Mouse (Mus musculus) E14TG2a.4 (cell line): ENCODE results near the gene Hoxc5.

Experiments used
- H3K27me3 ChIP-seq: 2 replicates; pipeline ENCODE4 v1.6.1; 2014; ENCODE audit warnings: low read length, control low read depth; ENCODE audit not compliant: insufficient read depth
- H3K36me3 ChIP-seq: 2 replicates; pipeline ENCODE4 v1.6.1; 2014; ENCODE audit warnings: low read length, control low read depth; ENCODE audit not compliant: insufficient read depth
- H3K4me1 ChIP-seq: replicated peaks from 2 replicates; pipeline ENCODE4 v1.6.1; 2014; ENCODE audit warnings: low read depth, low read length, control low read depth
- H3K4me3 ChIP-seq: replicated peaks from 2 replicates; pipeline ENCODE4 v1.5.1; 2014; ENCODE audit warnings: mild to moderate bottlenecking, low read length
- H3K9me3 ChIP-seq: 2 replicates; pipeline ENCODE4 v1.6.1; 2014; ENCODE audit warnings: low read length, control low read depth
- CTCF ChIP-seq: conservative IDR thresholded peaks from 2 replicates; pipeline ENCODE4 v1.5.1; 2014; ENCODE audit warnings: low read length
- NANOG ChIP-seq: IDR thresholded peaks from 2 replicates; pipeline ENCODE4 v1.6.1; 2014; ENCODE audit warnings: borderline replicate concordance, low read length, mixed read lengths
- POU5F1 ChIP-seq: IDR thresholded peaks from 2 replicates; pipeline ENCODE4 v1.6.1; 2014; ENCODE audit warnings: low read length, borderline replicate concordance

The Hoxc5 gene

GRCm38 (mm10) chr15:102997939-102998355 is 30.7 kb downstream of the Hoxc5 start, which contains the start of gene Hoxc6:
Hoxc6 (plus strand) TSS chr15:102998257.
- peak within 1 kb of the TSS; percentile 63 for H3K4me3 ChIP-seq
- H3K27me3 ChIP-seq = peaks cover 98% of the 10 kb centered on the region
- no peaks in the 10 kb centered on the region for H3K9me3 ChIP-seq
- TF ChIP-seq CTCF (no peak), NANOG (no peak), POU5F1 (no peak)
- H3K4me1 ChIP-seq = peaks cover 45% of the 10 kb centered on the region
- H3K36me3 ChIP-seq = no peaks in the 10 kb centered on the region

- no peaks in the 10 kb centered on the region for H3K9me3 ChIP-seq
- H3K36me3 ChIP-seq = no peaks in the 10 kb centered on the region
- no peak for TF ChIP-seq CTCF
- TF ChIP-seq POU5F1 = no peak
- no peak for TF ChIP-seq NANOG
- peaks cover 97% of the 10 kb centered on the region for H3K27me3 ChIP-seq
- peak overlapping the region; percentile 63 for H3K4me3 ChIP-seq
- peaks cover 47% of the 10 kb centered on the region for H3K4me1 ChIP-seq
Measured at GRCm38 (mm10) chr15:102998608-102999182, 31.5 kb downstream of the Hoxc5 start.

- TF ChIP-seq POU5F1 (no peak), CTCF (no peak), NANOG (no peak)
Measured at GRCm38 (mm10) chr15:102999183-102999831, 32.1 kb downstream of the Hoxc5 start.

GRCm38 (mm10) chr15:102999955-103000354 is 32.7 kb downstream of the Hoxc5 start:
- no peaks in the 10 kb centered on the region for H3K9me3 ChIP-seq
- TF ChIP-seq CTCF (no peak), NANOG (no peak), POU5F1 (no peak)
- H3K27me3 ChIP-seq = peaks cover 97% of the 10 kb centered on the region
- peak overlapping the region; percentile 63; the same call in 1 of the 2 replicates for H3K4me3 ChIP-seq
- H3K36me3 ChIP-seq = no peaks in the 10 kb centered on the region
- peaks cover 47% of the 10 kb centered on the region for H3K4me1 ChIP-seq

More at GRCm38 (mm10) chr15:102999183-102999831, 32.1 kb downstream of the Hoxc5 start:
- peaks cover 97% of the 10 kb centered on the region for H3K27me3 ChIP-seq
- peak overlapping the region; percentile 63 for H3K4me3 ChIP-seq
- peaks cover 47% of the 10 kb centered on the region for H3K4me1 ChIP-seq
- H3K9me3 ChIP-seq = no peaks in the 10 kb centered on the region
- H3K36me3 ChIP-seq = no peaks in the 10 kb centered on the region

GRCm38 (mm10) chr15:103000501-103000901 is 33.3 kb downstream of the Hoxc5 start:
- Histone ChIP-seq H3K9me3 (no peaks in the 10 kb centered on the region), H3K4me1 (peaks cover 51% of the 10 kb centered on the region), H3K27me3 (peaks cover 97% of the 10 kb centered on the region), H3K36me3 (no peaks in the 10 kb centered on the region), H3K4me3 (peak overlapping the region; percentile 63)
- TF ChIP-seq CTCF (no peak), NANOG (no peak), POU5F1 (no peak)

GRCm38 (mm10) chr15:103001370-103001769 is 34.1 kb downstream of the Hoxc5 start:
- no peaks in the 10 kb centered on the region for H3K36me3 ChIP-seq
- TF ChIP-seq CTCF (no peak), POU5F1 (no peak), NANOG (no peak)

GRCm38 (mm10) chr15:103002156-103002555 is 34.9 kb downstream of the Hoxc5 start:
- Histone ChIP-seq H3K36me3 (no peaks in the 10 kb centered on the region), H3K4me3 (no peak overlapping the region), H3K27me3 (peaks cover 98% of the 10 kb centered on the region), H3K9me3 (no peaks in the 10 kb centered on the region), H3K4me1 (peaks cover 56% of the 10 kb centered on the region)
- no peak for TF ChIP-seq CTCF
- no peak for TF ChIP-seq NANOG
- no peak for TF ChIP-seq POU5F1

More at GRCm38 (mm10) chr15:103001370-103001769, 34.1 kb downstream of the Hoxc5 start:
- no peak overlapping the region for H3K4me3 ChIP-seq
- peaks cover 50% of the 10 kb centered on the region for H3K4me1 ChIP-seq
- no peaks in the 10 kb centered on the region for H3K9me3 ChIP-seq
- H3K27me3 ChIP-seq = peaks cover 97% of the 10 kb centered on the region

- Histone ChIP-seq H3K4me1 (peaks cover 53% of the 10 kb centered on the region), H3K9me3 (no peaks in the 10 kb centered on the region), H3K4me3 (no peak overlapping the region), H3K36me3 (no peaks in the 10 kb centered on the region), H3K27me3 (peaks cover 98% of the 10 kb centered on the region)
- TF ChIP-seq NANOG (no peak), POU5F1 (no peak), CTCF (no peak)
Measured at GRCm38 (mm10) chr15:103002821-103003448, 35.7 kb downstream of the Hoxc5 start.
